ENCODE assay signal across 8 mouse cellular contexts in the genomic region with DNA sequence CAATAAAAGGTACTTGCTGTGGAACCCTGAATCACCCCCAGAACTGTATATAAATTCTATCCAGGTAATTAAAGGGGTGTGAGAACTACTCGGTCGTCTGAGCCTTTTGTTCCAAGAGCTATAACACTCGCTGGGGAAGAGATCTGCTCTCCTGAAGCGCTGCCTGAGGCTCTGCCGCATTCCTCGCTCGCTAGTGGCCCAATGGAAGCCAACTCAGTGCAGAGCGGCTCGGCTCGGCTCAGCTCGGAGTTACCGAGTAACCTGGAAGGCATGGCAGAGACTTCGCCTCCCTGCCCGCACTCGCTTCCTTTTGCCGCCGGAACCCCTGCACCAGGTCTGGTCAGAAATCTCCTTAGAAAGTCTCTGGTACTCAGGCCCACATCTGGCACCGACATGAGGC. TPM values are rescaled to one million over a fixed set of nuclear protein-coding genes. Genes with fewer than 3 reads are reported as not detected.
DNase-seq lines count a peak whose midpoint lies in the region; ATAC-seq and TF ChIP-seq lines count a peak whose summit lies in the region.

No protein-coding gene starts in this region.

- no peaks in the 10 kb centered on the region for H3K9me3 ChIP-seq in heart, embryonic 10.5 days
- no peaks in the 10 kb centered on the region for H3K9me3 ChIP-seq in forebrain, embryonic 14.5 days (replicated peaks; ENCODE audit: control insufficient read depth, low read length)

- 13% methylated on average over 18 of the region's 18 CpGs for WGBS in heart, embryonic 10.5 days
- 13% methylated on average over 18 of the region's 18 CpGs for WGBS in heart, adult 2 months
- WGBS in forebrain, embryonic 14.5 days = 17% methylated on average over 18 of the region's 18 CpGs

- TF ChIP-seq CTCF in heart, adult 2 months (IDR thresholded peaks at IDR 0.05) = no peak

- peak overlapping the region; percentile 59; the same call in 1 of the 2 replicates for H3K27ac ChIP-seq in heart, embryonic 10.5 days
- H3K27ac ChIP-seq in heart, adult 2 months = no peak overlapping the region
- no peak overlapping the region for H3K27ac ChIP-seq in forebrain, embryonic 14.5 days (ENCODE audit: low read depth, low read length)

- no peak overlapping the region for H3K9ac ChIP-seq in heart, adult 2 months (ENCODE audit: low read depth, low read length)
- H3K9ac ChIP-seq in forebrain, embryonic 14.5 days (ENCODE audit: low read length) = 0 out of 2 replicates have a peak overlapping the region, but pooled peaks have one; percentile 3

- H3K4me2 ChIP-seq in forebrain, embryonic 14.5 days (ENCODE audit: low read length) = no peak overlapping the region

- DNase-seq in heart, embryonic 10.5 days (ENCODE audit: low spot score) = no peak
- DNase-seq in heart, adult 2 months = no peak
- DNase-seq in forebrain, embryonic 14.5 days (ENCODE audit: low spot score) = no peak
- peak; percentile 57 to 71 for DNase-seq in kidney, postnatal 25 days
- peak; percentile 38 for DNase-seq in neural tube, embryonic 10.5 days (ENCODE audit: extremely low spot score, low spot score)
- DNase-seq in cerebellum, postnatal 25 days = no peak
- no peak for DNase-seq in gastrocnemius, postnatal 14 days
- no peak for DNase-seq in B cell, adult 2 months

- H3K4me3 ChIP-seq in heart, embryonic 10.5 days = peak overlapping the region; percentile 48
- no peak overlapping the region for H3K4me3 ChIP-seq in heart, adult 2 months
- no peak overlapping the region for H3K4me3 ChIP-seq in forebrain, embryonic 14.5 days (ENCODE audit: low read depth, low read length)

- no peaks in the 10 kb centered on the region for H3K79me2 ChIP-seq in heart, adult 2 months (replicated peaks; ENCODE audit: control insufficient read depth, insufficient read depth, low read length)

- intact Hi-C loops in heart, adult 2 months (cut with DNase I) = no loop called here
- intact Hi-C loops in gastrocnemius, postnatal 14 days (cut with DNase I; ENCODE audit: low total_unique reads) = no loop called here

- ATAC-seq in forebrain, embryonic 14.5 days = no peak

- TF ChIP-seq EP300 in heart, adult 2 months (IDR thresholded peaks at IDR 0.05; ENCODE audit: insufficient read depth, low read depth, low read length) = no peak

- no peaks in the 10 kb centered on the region for H3K36me3 ChIP-seq in heart, embryonic 10.5 days
- H3K36me3 ChIP-seq in heart, adult 2 months (ENCODE audit: control insufficient read depth, insufficient read depth, low read length) = no peaks in the 10 kb centered on the region
- no peaks in the 10 kb centered on the region for H3K36me3 ChIP-seq in forebrain, embryonic 14.5 days (ENCODE audit: control insufficient read depth, insufficient read depth, low read length)

- TF ChIP-seq POLR2A in heart, adult 2 months (IDR thresholded peaks at IDR 0.05; ENCODE audit: insufficient read depth, low read depth, low read length) = no peak

- H3K4me1 ChIP-seq in heart, embryonic 10.5 days = peaks cover 7% of the 10 kb centered on the region
- no peaks in the 10 kb centered on the region for H3K4me1 ChIP-seq in heart, adult 2 months (ENCODE audit: control insufficient read depth, insufficient read depth, low read length)
- H3K4me1 ChIP-seq in forebrain, embryonic 14.5 days (ENCODE audit: control insufficient read depth, insufficient read depth, low read length) = no peaks in the 10 kb centered on the region

- H3K27me3 ChIP-seq in heart, embryonic 10.5 days (ENCODE audit: insufficient read depth, poor library complexity, severe bottlenecking) = 0 out of 2 replicates have a peak, but pooled peaks cover 4% of the 10 kb centered on the region
- H3K27me3 ChIP-seq in heart, adult 2 months (ENCODE audit: control insufficient read depth, insufficient read depth, low read length) = no peaks in the 10 kb centered on the region
- H3K27me3 ChIP-seq in forebrain, embryonic 14.5 days (replicated peaks; ENCODE audit: control insufficient read depth, insufficient read depth, low read length) = no peaks in the 10 kb centered on the region

RNA-seq across cellular contexts. Expression of a gene that starts 36.5 kb away (rescaled TPM):
- polyA plus RNA-seq in heart, embryonic 10.5 days (2016; fragmentation: Nextera tagmentation; extraction: Ambion mirVana) = 13.0 and 13.8 TPM in 2 replicates
- total RNA-seq in heart, adult 2 months (2021) = 10 to 100 TPM; 17.7 to 24.9 TPM
- polyA plus RNA-seq in heart, adult 2 months (2012; rRNA removed) = 12.5 and 20.9 TPM in 2 replicates
- polyA plus RNA-seq in forebrain, embryonic 14.5 days (2014; fragmentation: Nextera tagmentation; extraction: Ambion mirVana) = 20.8 and 24.2 TPM in 2 replicates
- total RNA-seq in gastrocnemius, postnatal 14 days (2021) = 1 to 10 TPM; 6.7 to 8.3 TPM

RNA-seq across cellular contexts. Expression of a gene that starts 56.7 kb away (rescaled TPM):
- polyA plus RNA-seq in heart, embryonic 10.5 days (2016; fragmentation: Nextera tagmentation; extraction: Ambion mirVana) = 32.3 and 59.4 TPM in 2 replicates
- total RNA-seq in heart, adult 2 months (2021) = 10 to 100 TPM; 34.1 to 34.5 TPM
- 13.5 and 13.6 TPM in 2 replicates for polyA plus RNA-seq in heart, adult 2 months (2012; rRNA removed)
- 40.8 and 45.7 TPM in 2 replicates for polyA plus RNA-seq in forebrain, embryonic 14.5 days (2014; fragmentation: Nextera tagmentation; extraction: Ambion mirVana)
- 10 to 100 TPM; 44.8 to 65.7 TPM for total RNA-seq in gastrocnemius, postnatal 14 days (2021)

Comparison
In these comparisons a context has a peak if more than half of its experiments do, and no peak if none do; other contexts are left out.
1. DNase-seq: peak in kidney, postnatal 25 days (2 of 2) and neural tube, embryonic 10.5 days (single experiment); none in heart, embryonic 10.5 days (single experiment), heart, adult 2 months (0 of 2), forebrain, embryonic 14.5 days (single experiment), cerebellum, postnatal 25 days (0 of 2), gastrocnemius, postnatal 14 days (single experiment) and B cell, adult 2 months (0 of 2).